Mouse (Mus musculus) small intestine, adult 2 months (tissue): ENCODE measurements around the gene Gm10153.

Experiments
- CTCF ChIP-seq: fragments of 200-500 bp; IDR thresholded peaks from 2 replicates; pipeline ENCODE4 v1.5.1; 2012; ENCODE audit warnings: low read depth, mild to moderate bottlenecking, control low read depth, inconsistent platforms, low read length, moderate library complexity, mixed read lengths; ENCODE audit not compliant: insufficient replicate concordance, insufficient read length; ENCODE audit errors: extremely low read depth
- POLR2A ChIP-seq: fragments of 200-500 bp; IDR thresholded peaks from 2 replicates; pipeline ENCODE4 v1.6.1; 2012; ENCODE audit warnings: low read depth, mild to moderate bottlenecking, control low read depth, inconsistent platforms, low read length, moderate library complexity

DNA sequence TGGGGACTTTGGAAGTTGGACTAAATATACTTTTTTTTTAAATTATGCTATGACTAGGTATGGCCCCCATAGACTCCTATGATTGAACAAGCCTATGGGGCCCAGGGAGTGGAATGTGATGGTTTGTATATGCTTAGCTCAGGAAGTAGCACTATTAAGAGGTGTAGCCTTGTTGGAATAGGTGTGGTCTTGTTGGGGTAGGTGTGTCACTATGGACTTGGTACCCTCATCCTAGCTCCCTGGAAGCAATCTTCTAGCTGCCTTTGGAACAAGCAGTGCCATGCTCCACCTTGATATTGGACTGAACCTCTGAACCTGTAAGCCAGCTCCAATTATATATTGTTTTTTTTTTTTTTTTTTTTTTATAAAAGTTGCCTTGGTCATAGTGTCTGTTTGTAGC lies 15.3 kb upstream of the Gm10153 start:
- TF ChIP-seq CTCF (no peak), POLR2A (no peak)
